Mouse (Mus musculus): ENCODE data around the gene Rgs3. TPM values are rescaled to one million over a fixed set of nuclear protein-coding genes. Genes with fewer than 3 reads are reported as not detected.

The Rgs3 gene
- polyA plus RNA-seq, 1 experiment, result 43.1 TPM

DNA sequence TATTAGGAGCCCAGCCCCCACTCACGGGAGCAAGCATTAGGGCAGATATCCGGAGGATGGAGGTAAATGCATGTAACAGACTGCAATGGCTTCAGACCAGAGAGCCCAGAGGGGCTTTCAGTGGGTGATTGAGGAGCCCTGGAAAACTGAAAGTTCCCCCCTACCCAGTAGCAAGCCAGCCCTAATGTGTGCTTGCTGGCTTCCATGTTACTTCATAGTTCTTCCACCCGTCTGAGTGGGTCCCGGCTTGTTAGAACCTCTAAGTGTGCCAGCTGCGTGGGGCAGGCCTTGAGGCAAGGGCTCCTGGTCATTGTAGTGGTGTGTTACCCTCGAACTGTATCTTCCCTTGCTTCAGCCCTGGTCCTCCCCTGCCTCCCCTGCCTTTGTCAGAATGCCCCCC, 168.8 kb downstream of the Rgs3 start:
- Histone ChIP-seq H3K4me1 (ENCODE audit: control insufficient read depth, insufficient read depth, low read length) (no peaks in the 10 kb centered on the region), H3K36me3 (ENCODE audit: control insufficient read depth, insufficient read depth, low read length) (no peaks in the 10 kb centered on the region), H3K4me3 (ENCODE audit: insufficient read depth, low read depth, low read length) (no peak overlapping the region), H3K27ac (ENCODE audit: insufficient read depth, low read depth, low read length) (no peak overlapping the region), H3K27me3 (replicated peaks; ENCODE audit: control insufficient read depth, insufficient read depth, low read length) (no peaks in the 10 kb centered on the region)
- TF ChIP-seq POLR2A (IDR thresholded peaks at IDR 0.05; ENCODE audit: low read depth, low read length) (no peak), CTCF (conservative IDR thresholded peaks at IDR 0.05; ENCODE audit: insufficient read depth, insufficient read length, low read depth, low read length) (no peak)
- WGBS, result 87% methylated on average over 6 of the region's 6 CpGs
- DNase-seq, result no peak

DNA sequence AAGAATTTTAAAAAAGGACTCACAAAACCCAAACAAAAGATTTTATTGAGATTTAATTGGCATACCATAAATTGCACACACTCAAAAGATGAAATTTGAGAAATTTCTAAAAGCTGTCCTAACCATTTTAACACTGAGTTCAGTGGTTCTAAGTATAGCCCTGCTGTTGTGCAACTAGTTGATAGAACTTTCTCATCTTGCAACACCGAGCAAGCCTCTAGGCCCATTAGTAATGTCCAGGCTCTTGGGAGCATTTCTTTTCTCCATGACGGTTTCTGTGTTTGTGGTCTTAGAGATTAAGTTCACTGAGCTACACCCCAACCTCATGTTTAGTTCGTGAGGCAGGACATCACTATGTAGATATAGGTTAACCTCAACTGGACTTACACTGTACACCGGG, 169.5 kb downstream of the Rgs3 start:
- DNase-seq, result no peak

DNA sequence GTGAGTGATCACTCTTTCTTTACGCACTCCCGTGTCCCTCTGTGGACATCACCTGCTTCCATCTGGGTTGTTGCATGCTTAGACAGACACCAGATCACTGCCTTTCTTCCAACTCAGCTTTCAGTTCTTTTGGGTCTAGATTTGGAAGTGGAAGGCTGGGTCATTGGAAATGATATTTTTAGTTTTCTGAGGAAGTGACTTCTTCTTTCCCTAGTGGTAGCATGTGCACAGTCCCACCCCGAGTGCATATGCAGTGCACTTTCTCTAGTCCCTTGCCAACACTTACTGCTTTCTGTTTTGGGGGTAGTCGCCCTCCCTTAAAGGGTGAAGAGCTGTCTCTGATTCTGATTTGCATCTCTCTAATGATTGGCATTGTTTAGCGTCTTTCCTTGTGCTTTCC, 170.3 kb downstream of the Rgs3 start:
- H3K4me1 ChIP-seq (ENCODE audit: control insufficient read depth, insufficient read depth, low read length), result no peaks in the 10 kb centered on the region
- no peak overlapping the region; the same call in 1 of the 2 replicates for H3K27ac ChIP-seq (ENCODE audit: insufficient read depth, low read depth, low read length)
- 71% methylated on average over 5 of the region's 5 CpGs for WGBS
- no peak overlapping the region for H3K4me3 ChIP-seq (ENCODE audit: insufficient read depth, low read depth, low read length)
- no peaks in the 10 kb centered on the region for H3K36me3 ChIP-seq (ENCODE audit: control insufficient read depth, insufficient read depth, low read length)
- TF ChIP-seq POLR2A (IDR thresholded peaks at IDR 0.05; ENCODE audit: low read depth, low read length), result no peak
- H3K27me3 ChIP-seq (replicated peaks; ENCODE audit: control insufficient read depth, insufficient read depth, low read length), result no peaks in the 10 kb centered on the region
- no peak for DNase-seq

More for the DNA sequence above, 169.5 kb downstream of the Rgs3 start:
- H3K4me1 ChIP-seq (ENCODE audit: control insufficient read depth, insufficient read depth, low read length), result no peaks in the 10 kb centered on the region
- H3K27me3 ChIP-seq (replicated peaks; ENCODE audit: control insufficient read depth, insufficient read depth, low read length), result no peaks in the 10 kb centered on the region
- no peaks in the 10 kb centered on the region for H3K36me3 ChIP-seq (ENCODE audit: control insufficient read depth, insufficient read depth, low read length)
- H3K4me3 ChIP-seq (ENCODE audit: insufficient read depth, low read depth, low read length), result no peak overlapping the region
- H3K27ac ChIP-seq (ENCODE audit: insufficient read depth, low read depth, low read length), result no peak overlapping the region
- TF ChIP-seq POLR2A (IDR thresholded peaks at IDR 0.05; ENCODE audit: low read depth, low read length), result no peak
- no peak for TF ChIP-seq CTCF (conservative IDR thresholded peaks at IDR 0.05; ENCODE audit: insufficient read depth, insufficient read length, low read depth, low read length)
- 84% methylated on average over 4 of the region's 4 CpGs for WGBS

DNA sequence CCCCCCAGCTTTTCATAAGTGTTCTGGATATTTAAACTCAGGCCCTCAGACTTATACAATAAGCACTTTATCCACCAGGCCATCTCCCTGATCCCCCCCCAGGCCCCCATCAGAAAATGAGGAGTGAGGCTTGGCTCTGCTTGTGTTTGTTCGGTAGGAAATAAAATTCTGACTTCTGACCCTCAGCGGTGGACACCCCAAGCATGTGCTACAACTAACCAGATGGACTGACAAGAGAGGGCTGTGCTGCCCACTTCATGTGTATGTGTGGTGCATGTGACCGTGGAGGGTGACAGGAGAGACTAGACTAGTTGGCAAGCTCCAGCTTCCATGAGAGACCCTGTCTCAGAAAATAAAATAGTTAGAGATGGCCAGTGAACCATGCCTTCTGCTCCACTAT, 171.2 kb downstream of the Rgs3 start:
- H3K36me3 ChIP-seq (ENCODE audit: control insufficient read depth, insufficient read depth, low read length), result no peaks in the 10 kb centered on the region
- H3K27me3 ChIP-seq (replicated peaks; ENCODE audit: control insufficient read depth, insufficient read depth, low read length), result no peaks in the 10 kb centered on the region
- H3K4me3 ChIP-seq (ENCODE audit: insufficient read depth, low read depth, low read length), result no peak overlapping the region
- DNase-seq, result no peak
- no peak overlapping the region for H3K27ac ChIP-seq (ENCODE audit: insufficient read depth, low read depth, low read length)
- WGBS, result 71% methylated on average over 3 of the region's 3 CpGs
- 0 out of 2 replicates have a peak, but pooled peaks cover 5% of the 10 kb centered on the region for H3K4me1 ChIP-seq (ENCODE audit: control insufficient read depth, insufficient read depth, low read length)
- TF ChIP-seq POLR2A (IDR thresholded peaks at IDR 0.05; ENCODE audit: low read depth, low read length), result no peak
- no peak for TF ChIP-seq CTCF (conservative IDR thresholded peaks at IDR 0.05; ENCODE audit: insufficient read depth, insufficient read length, low read depth, low read length)

DNA sequence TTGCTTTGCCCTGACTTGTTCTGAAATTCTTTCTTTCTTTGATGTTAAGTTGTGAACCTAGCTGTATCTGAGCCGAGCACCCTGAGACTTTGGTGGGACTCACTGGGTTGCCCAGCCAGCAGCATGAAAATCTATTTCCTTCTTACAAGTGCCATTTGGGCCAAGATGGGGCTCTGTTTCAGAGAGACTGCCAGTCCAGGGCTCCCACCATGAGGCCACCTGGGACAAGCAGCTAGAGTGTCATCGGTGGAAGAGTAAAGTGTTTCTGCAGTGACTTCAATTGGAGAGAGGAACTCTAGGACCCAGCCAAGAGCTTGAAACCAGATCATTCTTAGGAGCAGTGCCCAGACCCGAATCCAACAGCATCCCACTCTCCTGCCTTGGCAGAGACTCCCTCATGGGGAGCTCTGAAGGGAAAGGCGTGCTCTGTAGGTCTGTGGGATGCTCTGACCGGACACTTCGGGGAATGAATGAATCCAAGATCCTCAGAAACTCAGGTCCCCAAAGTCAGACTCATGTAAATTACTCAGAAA, 171.9 kb downstream of the Rgs3 start:
- H3K27me3 ChIP-seq (replicated peaks; ENCODE audit: control insufficient read depth, insufficient read depth, low read length), result no peaks in the 10 kb centered on the region
- H3K4me3 ChIP-seq (ENCODE audit: insufficient read depth, low read depth, low read length), result no peak overlapping the region
- 77% methylated on average over 6 of the region's 6 CpGs for WGBS
- H3K36me3 ChIP-seq (ENCODE audit: control insufficient read depth, insufficient read depth, low read length), result no peaks in the 10 kb centered on the region
- H3K4me1 ChIP-seq (ENCODE audit: control insufficient read depth, insufficient read depth, low read length), result 0 out of 2 replicates have a peak, but pooled peaks cover 5% of the 10 kb centered on the region
- DNase-seq, result no peak
- TF ChIP-seq POLR2A (IDR thresholded peaks at IDR 0.05; ENCODE audit: low read depth, low read length), result no peak
- TF ChIP-seq CTCF (conservative IDR thresholded peaks at IDR 0.05; ENCODE audit: insufficient read depth, insufficient read length, low read depth, low read length), result no peak
- H3K27ac ChIP-seq (ENCODE audit: insufficient read depth, low read depth, low read length), result no peak overlapping the region

DNA sequence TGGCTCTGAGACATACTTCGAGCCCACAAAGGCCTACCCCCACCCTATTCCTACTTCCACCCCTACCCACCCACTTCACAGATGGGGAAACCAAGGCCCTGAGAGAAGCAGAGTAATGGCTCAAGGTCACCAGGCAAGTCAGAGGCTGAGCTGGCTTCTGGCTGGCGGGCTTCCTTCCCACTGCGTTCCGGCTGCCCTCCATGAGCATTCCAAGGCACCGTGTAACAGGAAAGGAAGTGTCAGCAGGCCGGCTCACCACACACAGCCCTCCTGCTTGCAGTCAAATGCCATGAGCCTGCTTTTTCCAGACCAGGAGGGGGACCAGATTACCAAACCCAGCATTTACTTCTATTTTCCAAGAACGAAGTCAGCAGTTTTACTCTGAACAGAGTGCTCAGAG, 172.4 kb downstream of the Rgs3 start:
- Histone ChIP-seq H3K36me3 (ENCODE audit: control insufficient read depth, insufficient read depth, low read length) (no peaks in the 10 kb centered on the region), H3K27ac (ENCODE audit: insufficient read depth, low read depth, low read length) (no peak overlapping the region; the same call in 1 of the 2 replicates), H3K27me3 (replicated peaks; ENCODE audit: control insufficient read depth, insufficient read depth, low read length) (no peaks in the 10 kb centered on the region), H3K4me1 (ENCODE audit: control insufficient read depth, insufficient read depth, low read length) (0 out of 2 replicates have a peak, but pooled peaks cover 5% of the 10 kb centered on the region), H3K4me3 (ENCODE audit: insufficient read depth, low read depth, low read length) (no peak overlapping the region)
- WGBS, result 56% methylated on average over 7 of the region's 7 CpGs
- no peak for TF ChIP-seq POLR2A (IDR thresholded peaks at IDR 0.05; ENCODE audit: low read depth, low read length)
- no peak for TF ChIP-seq CTCF (conservative IDR thresholded peaks at IDR 0.05; ENCODE audit: insufficient read depth, insufficient read length, low read depth, low read length)
- peak; percentile 64 for DNase-seq

DNA sequence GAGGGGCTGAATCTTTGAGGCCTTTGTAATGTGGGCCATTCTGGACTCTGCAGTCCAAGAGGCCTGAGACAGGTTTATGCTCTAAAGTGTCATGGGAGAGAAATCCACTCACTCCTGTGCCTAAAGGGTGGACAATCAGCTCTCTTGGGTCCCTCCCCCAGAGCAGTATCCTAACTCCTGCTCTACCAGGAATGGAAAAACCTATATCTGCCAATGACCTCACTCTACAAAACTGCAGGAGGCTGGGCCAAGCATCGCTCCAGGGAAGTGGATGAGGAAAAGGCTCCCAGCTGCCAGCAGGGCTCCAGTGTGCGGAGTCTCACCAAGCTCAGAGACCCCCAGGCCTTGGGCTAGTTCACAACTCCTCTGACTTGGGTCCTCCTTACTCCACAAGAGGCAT, 173.2 kb downstream of the Rgs3 start:
- WGBS, result 33% methylated on average over 2 of the region's 2 CpGs
- H3K36me3 ChIP-seq (ENCODE audit: control insufficient read depth, insufficient read depth, low read length), result no peaks in the 10 kb centered on the region
- no peaks in the 10 kb centered on the region for H3K27me3 ChIP-seq (replicated peaks; ENCODE audit: control insufficient read depth, insufficient read depth, low read length)
- H3K27ac ChIP-seq (ENCODE audit: insufficient read depth, low read depth, low read length), result no peak overlapping the region
- H3K4me1 ChIP-seq (ENCODE audit: control insufficient read depth, insufficient read depth, low read length), result 0 out of 2 replicates have a peak, but pooled peaks cover 5% of the 10 kb centered on the region
- no peak for TF ChIP-seq CTCF (conservative IDR thresholded peaks at IDR 0.05; ENCODE audit: insufficient read depth, insufficient read length, low read depth, low read length)
- no peak for TF ChIP-seq POLR2A (IDR thresholded peaks at IDR 0.05; ENCODE audit: low read depth, low read length)
- H3K4me3 ChIP-seq (ENCODE audit: insufficient read depth, low read depth, low read length), result no peak overlapping the region
- DNase-seq, result peak; percentile 57

Data from kidney, adult 2 months (tissue).